Mouse (Mus musculus): ENCODE data around the gene Lamtor3.
"Not testable (repeated sequence)": the region's sequence is repeated elsewhere in the genome, so short reads cannot be mapped to it uniquely, and the experiment has no call there.

Gene Lamtor3

GRCm38 (mm10) chr3:137893789-137894188, 24.5 kb upstream of the Lamtor3 start:
- Histone ChIP-seq H3K4me3 (replicated peaks; ENCODE audit: low read length) (no peak overlapping the region), H3K4me1 (replicated peaks; ENCODE audit: low read depth, low read length) (peaks cover 16% of the 10 kb centered on the region), H3K27me3 (ENCODE audit: insufficient read depth, low read length) (no peaks in the 10 kb centered on the region), H3K36me3 (ENCODE audit: insufficient read depth, low read length) (peaks cover 18% of the 10 kb centered on the region; the same call in 1 of the 2 replicates), H3K9me3 (ENCODE audit: low read length) (no peaks in the 10 kb centered on the region)
- TF ChIP-seq POU5F1 (IDR thresholded peaks at IDR 0.05; ENCODE audit: borderline replicate concordance, low read length) (no peak), NANOG (IDR thresholded peaks at IDR 0.05; ENCODE audit: borderline replicate concordance, low read length) (no peak), CTCF (conservative IDR thresholded peaks at IDR 0.05; ENCODE audit: low read length) (no peak)

GRCm38 (mm10) chr3:137895196-137895595, 23.1 kb upstream of the Lamtor3 start:
- Histone ChIP-seq H3K9me3 (ENCODE audit: low read length) (no peaks in the 10 kb centered on the region), H3K4me1 (replicated peaks; ENCODE audit: low read depth, low read length) (peaks cover 11% of the 10 kb centered on the region), H3K4me3 (replicated peaks; ENCODE audit: low read length) (no peak overlapping the region), H3K36me3 (ENCODE audit: insufficient read depth, low read length) (peaks cover 10% of the 10 kb centered on the region; the same call in 1 of the 2 replicates), H3K27me3 (ENCODE audit: insufficient read depth, low read length) (no peaks in the 10 kb centered on the region)
- TF ChIP-seq POU5F1 (IDR thresholded peaks at IDR 0.05; ENCODE audit: borderline replicate concordance, low read length) (no peak), NANOG (IDR thresholded peaks at IDR 0.05; ENCODE audit: borderline replicate concordance, low read length) (no peak), CTCF (conservative IDR thresholded peaks at IDR 0.05; ENCODE audit: low read length) (peak; percentile 38)

- no peaks in the 10 kb centered on the region for H3K27me3 ChIP-seq (ENCODE audit: insufficient read depth, low read length)
- H3K4me3 ChIP-seq (replicated peaks; ENCODE audit: low read length) = no peak overlapping the region
- peaks cover 10% of the 10 kb centered on the region; the same call in 1 of the 2 replicates for H3K36me3 ChIP-seq (ENCODE audit: insufficient read depth, low read length)
- H3K9me3 ChIP-seq (ENCODE audit: low read length) = no peaks in the 10 kb centered on the region
- peaks cover 7% of the 10 kb centered on the region for H3K4me1 ChIP-seq (replicated peaks; ENCODE audit: low read depth, low read length)
- no peak for TF ChIP-seq NANOG (IDR thresholded peaks at IDR 0.05; ENCODE audit: borderline replicate concordance, low read length)
Observed at GRCm38 (mm10) chr3:137896386-137896785, 21.9 kb upstream of the Lamtor3 start.

DNA sequence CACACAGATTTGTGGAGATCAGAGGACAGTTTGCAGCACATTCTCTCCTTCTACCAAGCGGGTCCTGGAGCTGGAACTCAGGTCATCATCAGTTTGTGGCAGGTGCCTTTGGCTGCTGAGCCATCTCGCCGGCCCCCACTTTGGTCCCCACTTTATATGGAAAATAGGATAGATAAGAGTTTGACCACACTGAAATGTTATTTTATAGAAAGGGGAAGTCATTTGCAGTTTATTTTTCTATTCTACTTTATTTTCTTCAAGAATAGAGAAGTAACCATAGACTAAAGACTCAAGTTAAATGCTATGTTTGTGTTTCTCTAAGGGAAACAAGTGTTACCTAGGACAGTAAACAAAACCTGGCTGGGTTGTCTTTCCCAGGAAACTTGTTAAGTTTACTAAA, 21.4 kb upstream of the Lamtor3 start:
- Histone ChIP-seq H3K27me3 (ENCODE audit: insufficient read depth, low read length) (no peaks in the 10 kb centered on the region), H3K4me3 (replicated peaks; ENCODE audit: low read length) (no peak overlapping the region), H3K36me3 (ENCODE audit: insufficient read depth, low read length) (peaks cover 10% of the 10 kb centered on the region; the same call in 1 of the 2 replicates), H3K9me3 (ENCODE audit: low read length) (no peaks in the 10 kb centered on the region), H3K4me1 (replicated peaks; ENCODE audit: low read depth, low read length) (peaks cover 4% of the 10 kb centered on the region)
- TF ChIP-seq POU5F1 (IDR thresholded peaks at IDR 0.05; ENCODE audit: borderline replicate concordance, low read length) = no peak

- Histone ChIP-seq H3K4me1 (replicated peaks; ENCODE audit: low read depth, low read length) (no peaks in the 10 kb centered on the region), H3K4me3 (replicated peaks; ENCODE audit: low read length) (no peak overlapping the region), H3K36me3 (ENCODE audit: insufficient read depth, low read length) (peaks cover 15% of the 10 kb centered on the region), H3K27me3 (ENCODE audit: insufficient read depth, low read length) (no peaks in the 10 kb centered on the region), H3K9me3 (ENCODE audit: low read length) (no peaks in the 10 kb centered on the region)
- TF ChIP-seq NANOG (IDR thresholded peaks at IDR 0.05; ENCODE audit: borderline replicate concordance, low read length) = no peak
Observed at GRCm38 (mm10) chr3:137897685-137898084, 20.6 kb upstream of the Lamtor3 start.

GRCm38 (mm10) chr3:137900149-137900548, 18.2 kb upstream of the Lamtor3 start:
- TF ChIP-seq NANOG (IDR thresholded peaks at IDR 0.05; ENCODE audit: borderline replicate concordance, low read length) = no peak
- no peak for TF ChIP-seq POU5F1 (IDR thresholded peaks at IDR 0.05; ENCODE audit: borderline replicate concordance, low read length)
- no peak for TF ChIP-seq CTCF (conservative IDR thresholded peaks at IDR 0.05; ENCODE audit: low read length)
- no peak overlapping the region for H3K4me3 ChIP-seq (replicated peaks; ENCODE audit: low read length)
- H3K4me1 ChIP-seq (replicated peaks; ENCODE audit: low read depth, low read length) = no peaks in the 10 kb centered on the region
- no peaks in the 10 kb centered on the region for H3K9me3 ChIP-seq (ENCODE audit: low read length)
- peaks cover 17% of the 10 kb centered on the region for H3K36me3 ChIP-seq (ENCODE audit: insufficient read depth, low read length)
- no peaks in the 10 kb centered on the region for H3K27me3 ChIP-seq (ENCODE audit: insufficient read depth, low read length)

DNA sequence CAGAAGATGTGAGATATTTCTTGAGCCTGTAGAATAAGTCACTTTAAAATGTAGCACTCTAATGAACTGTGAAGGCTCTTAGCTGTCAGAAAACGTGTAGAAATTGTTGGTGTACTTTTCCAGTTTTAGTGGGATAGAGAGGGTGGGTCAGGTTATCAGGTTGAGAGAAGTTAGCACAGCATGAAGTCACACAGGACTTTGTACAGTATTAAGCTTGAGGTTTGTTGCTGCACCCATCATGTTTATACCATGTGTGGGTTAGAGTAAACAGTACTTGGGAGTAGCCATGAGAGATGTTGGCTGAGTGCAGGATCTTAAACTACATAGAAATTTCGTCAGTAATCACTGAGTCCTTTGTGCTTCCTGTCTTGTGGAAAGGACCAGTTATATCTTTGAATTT, 5.2 kb upstream of the Lamtor3 start:
- Histone ChIP-seq H3K36me3 (ENCODE audit: insufficient read depth, low read length) (no peaks in the 10 kb centered on the region), H3K4me3 (replicated peaks; ENCODE audit: low read length) (no peak overlapping the region), H3K27me3 (ENCODE audit: insufficient read depth, low read length) (no peaks in the 10 kb centered on the region), H3K4me1 (replicated peaks; ENCODE audit: low read depth, low read length) (peaks cover 7% of the 10 kb centered on the region), H3K9me3 (ENCODE audit: low read length) (no peaks in the 10 kb centered on the region)
- TF ChIP-seq POU5F1 (IDR thresholded peaks at IDR 0.05; ENCODE audit: borderline replicate concordance, low read length) (no peak), CTCF (conservative IDR thresholded peaks at IDR 0.05; ENCODE audit: low read length) (no peak), NANOG (IDR thresholded peaks at IDR 0.05; ENCODE audit: borderline replicate concordance, low read length) (no peak)

DNA sequence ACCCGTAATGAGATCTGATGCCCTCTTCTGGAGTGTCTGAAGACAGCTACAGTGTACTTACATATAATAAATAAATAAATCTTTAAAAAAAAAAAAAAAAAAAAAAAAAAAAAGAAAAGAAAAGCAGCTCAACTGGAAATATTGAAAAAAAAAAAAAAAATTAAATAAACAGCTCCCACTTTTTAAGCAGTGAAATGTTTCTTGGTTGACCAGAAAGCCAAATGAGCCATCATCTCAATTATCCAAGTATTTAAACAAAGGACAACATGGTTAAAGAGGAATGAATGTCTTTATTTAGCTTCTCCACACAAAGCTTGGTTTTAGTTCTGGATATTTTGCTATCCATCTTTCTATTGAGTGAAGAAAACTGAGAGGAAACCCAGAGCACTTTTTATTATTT, 3.7 kb upstream of the Lamtor3 start:
- not testable (repeated sequence) for H3K9me3 ChIP-seq (ENCODE audit: low read length); H3K27me3 ChIP-seq (ENCODE audit: insufficient read depth, low read length); H3K4me3 ChIP-seq (replicated peaks; ENCODE audit: low read length); H3K36me3 ChIP-seq (ENCODE audit: insufficient read depth, low read length)
- peaks cover 13% of the 10 kb centered on the region for H3K4me1 ChIP-seq (replicated peaks; ENCODE audit: low read depth, low read length)

DNA sequence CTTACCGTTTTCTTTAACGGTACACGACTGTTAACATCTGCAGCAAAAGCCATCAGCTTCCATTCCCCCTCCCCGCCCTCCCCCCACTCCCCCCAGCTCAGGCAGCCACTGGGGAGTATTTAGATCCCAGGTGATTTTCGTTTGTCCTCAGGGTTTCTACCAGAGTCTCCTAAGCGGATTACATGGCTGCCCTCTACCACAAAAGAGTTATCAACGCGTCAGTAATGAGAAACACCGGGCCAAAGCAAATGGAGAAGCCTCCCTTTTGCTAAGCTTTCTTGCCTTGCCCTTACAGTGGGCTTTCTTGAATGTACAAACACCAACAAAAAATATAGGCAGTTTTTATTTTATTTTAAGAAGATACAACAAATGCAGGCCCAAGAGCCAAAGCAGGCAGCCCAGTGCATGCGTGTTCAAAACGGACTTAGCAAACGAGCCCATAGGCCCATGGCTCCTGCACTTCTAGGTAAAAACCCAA, 573 bp upstream of the Lamtor3 start:
- Histone ChIP-seq H3K4me3 (replicated peaks; ENCODE audit: low read length) (peak overlapping the region; percentile 98), H3K36me3 (ENCODE audit: insufficient read depth, low read length) (peaks cover 23% of the 10 kb centered on the region), H3K9me3 (ENCODE audit: low read length) (no peaks in the 10 kb centered on the region), H3K27me3 (ENCODE audit: insufficient read depth, low read length) (no peaks in the 10 kb centered on the region), H3K4me1 (replicated peaks; ENCODE audit: low read depth, low read length) (peaks cover 15% of the 10 kb centered on the region)
- TF ChIP-seq NANOG (IDR thresholded peaks at IDR 0.05; ENCODE audit: borderline replicate concordance, low read length) (no peak), POU5F1 (IDR thresholded peaks at IDR 0.05; ENCODE audit: borderline replicate concordance, low read length) (no peak), CTCF (conservative IDR thresholded peaks at IDR 0.05; ENCODE audit: low read length) (no peak)
